Mouse (Mus musculus) myocyte (in vitro differentiated cells): Measurements from ENCODE around the gene Senp3. TPM values are rescaled to one million over a fixed set of nuclear protein-coding genes. Genes with fewer than 3 reads are reported as not detected.
A peak's percentile ranks its signal among the peaks of the same experiment; 100 is the strongest.

Experiments used
- H3K27me3 ChIP-seq: one replicate; pipeline ENCODE4 v1.6.1; 2011; ENCODE audit not compliant: control insufficient read depth, insufficient read depth, insufficient read length
- H3K36me3 ChIP-seq: one replicate; pipeline ENCODE4 v1.6.1; 2011; ENCODE audit not compliant: control insufficient read depth, insufficient read depth
- H3K4me2 ChIP-seq: one replicate; pipeline ENCODE4 v1.6.1; 2011; ENCODE audit warnings: low read depth, control low read depth
- H3K4me3 ChIP-seq: one replicate; pipeline ENCODE4 v1.5.1; 2011; ENCODE audit warnings: mild to moderate bottlenecking, control low read depth, moderate library complexity
- H3K79me2 ChIP-seq: one replicate; pipeline ENCODE4 v1.6.1; 2011; ENCODE audit not compliant: control insufficient read depth, insufficient read depth
- H3ac ChIP-seq: one replicate; pipeline ENCODE4 v1.6.1; 2011; ENCODE audit not compliant: control insufficient read depth, insufficient read length
- CEBPB ChIP-seq: IDR thresholded peaks from 2 replicates; pipeline ENCODE4 v1.6.1; 2011; ENCODE audit warnings: mild to moderate bottlenecking, moderate library complexity; ENCODE audit not compliant: poor library complexity, insufficient read depth, severe bottlenecking
- E2F4 ChIP-seq: IDR thresholded peaks from one replicate; pipeline ENCODE4 v1.6.1; 2011; ENCODE audit warnings: mild to moderate bottlenecking, control low read depth, moderate library complexity; ENCODE audit not compliant: insufficient read depth
- MAX ChIP-seq: IDR thresholded peaks from one replicate; pipeline ENCODE4 v1.6.1; 2011; ENCODE audit warnings: low read depth, mild to moderate bottlenecking, control low read depth
- MYOD1 ChIP-seq, 3 experiments: IDR thresholded peaks; one replicate each; pipeline ENCODE4 v1.6.1; 2011; ENCODE audit warnings: control low read depth in 2 of 3, low read depth in 2 of 3, mild to moderate bottlenecking in 2 of 3, moderate library complexity in 1 of 3; ENCODE audit not compliant: insufficient read length in 2 of 3, control insufficient read depth in 1 of 3
- MYOG ChIP-seq, 3 experiments: IDR thresholded peaks; one replicate each; pipeline ENCODE4 v1.6.1; 2011; ENCODE audit warnings: control low read depth in 2 of 3, low read depth in 2 of 3, mild to moderate bottlenecking in 2 of 3; ENCODE audit not compliant: insufficient read length in 2 of 3, control insufficient read depth in 1 of 3, insufficient read depth in 1 of 3
- POLR2A ChIP-seq: IDR thresholded peaks from one replicate; pipeline ENCODE4 v1.6.1; 2011; ENCODE audit warnings: low read depth, mild to moderate bottlenecking, control low read depth, moderate library complexity; ENCODE audit not compliant: insufficient read length
- POLR2AphosphoS2 ChIP-seq: IDR thresholded peaks from one replicate; pipeline ENCODE4 v1.6.1; 2011; ENCODE audit warnings: low read depth, control low read depth; ENCODE audit not compliant: insufficient read length
- REST ChIP-seq: IDR thresholded peaks from one replicate; pipeline ENCODE4 v1.6.1; 2011; ENCODE audit warnings: mild to moderate bottlenecking, control low read depth, moderate library complexity; ENCODE audit not compliant: insufficient read depth, insufficient read length
- SRF ChIP-seq: IDR thresholded peaks from one replicate; pipeline ENCODE4 v1.6.1; 2011; ENCODE audit warnings: low read depth; ENCODE audit not compliant: control insufficient read depth, insufficient read length
- TCF12 ChIP-seq: IDR thresholded peaks from one replicate; pipeline ENCODE4 v1.6.1; 2011; ENCODE audit warnings: mild to moderate bottlenecking, control low read depth; ENCODE audit not compliant: poor library complexity, insufficient read depth, severe bottlenecking
- TCF3 ChIP-seq: IDR thresholded peaks from one replicate; pipeline ENCODE4 v1.6.1; 2011; ENCODE audit warnings: low read depth, control low read depth; ENCODE audit not compliant: insufficient read length
- USF1 ChIP-seq: IDR thresholded peaks from one replicate; pipeline ENCODE4 v1.6.1; 2011; ENCODE audit warnings: low read depth, mild to moderate bottlenecking, control low read depth, moderate library complexity
- polyA plus RNA-seq: library from polyadenylated mRNA; unstranded; fragments of >200 nt; fragmentation: generic; extraction: Trizol; gene quantifications from one replicate; pipeline ENCODE4 v1.2.1, GENCODE M21; 2012; ENCODE audit warnings: missing spikeins

Gene Senp3
- polyA plus RNA-seq, 1 experiment = 70.5 TPM

GRCm38 (mm10) chr11:69654760-69655159, 27.1 kb downstream of the Senp3 start:
- TF ChIP-seq E2F4 (no peak), POLR2AphosphoS2 (no peak), USF1 (no peak), SRF (no peak), MYOD1 (IDR thresholded peaks at IDR 0.05; ENCODE audit: control insufficient read depth in 1 of 3, insufficient read length in 2 of 3, low read depth in 2 of 3) (no peak), TCF3 (no peak), CEBPB (no peak), MYOG (IDR thresholded peaks at IDR 0.05; ENCODE audit: control insufficient read depth in 1 of 3, insufficient read depth in 1 of 3, insufficient read length in 2 of 3, low read depth in 2 of 3) (no peak), POLR2A (no peak), MAX (no peak), REST (no peak), TCF12 (no peak)
- Histone ChIP-seq H3K27me3 (no peaks in the 10 kb centered on the region), H3K4me3 (no peak overlapping the region), H3ac (no peak overlapping the region), H3K36me3 (peaks cover 14% of the 10 kb centered on the region), H3K79me2 (peaks cover 2% of the 10 kb centered on the region), H3K4me2 (no peak overlapping the region)

GRCm38 (mm10) chr11:69653399-69653798, 28.5 kb downstream of the Senp3 start:
- no peak overlapping the region for H3K4me2 ChIP-seq
- peaks cover 27% of the 10 kb centered on the region for H3K36me3 ChIP-seq
- no peak overlapping the region for H3ac ChIP-seq
- no peak overlapping the region for H3K4me3 ChIP-seq
- no peaks in the 10 kb centered on the region for H3K27me3 ChIP-seq
- TF ChIP-seq POLR2AphosphoS2 = no peak
- no peak for TF ChIP-seq POLR2A
- TF ChIP-seq TCF3 = no peak
- no peak for TF ChIP-seq CEBPB
- no peak for TF ChIP-seq E2F4
- no peak for TF ChIP-seq USF1
- TF ChIP-seq REST = no peak
- TF ChIP-seq MYOD1 (IDR thresholded peaks at IDR 0.05; ENCODE audit: control insufficient read depth in 1 of 3, insufficient read length in 2 of 3, low read depth in 2 of 3) = no peak
- no peak for TF ChIP-seq MYOG (IDR thresholded peaks at IDR 0.05; ENCODE audit: control insufficient read depth in 1 of 3, insufficient read depth in 1 of 3, insufficient read length in 2 of 3, low read depth in 2 of 3)
- no peak for TF ChIP-seq SRF
- H3K79me2 ChIP-seq = no peaks in the 10 kb centered on the region

GRCm38 (mm10) chr11:69645860-69646259, 36.0 kb downstream of the Senp3 start:
- peaks cover 70% of the 10 kb centered on the region for H3K36me3 ChIP-seq
- no peaks in the 10 kb centered on the region for H3K27me3 ChIP-seq
- H3K4me2 ChIP-seq = no peak overlapping the region
- no peak overlapping the region for H3ac ChIP-seq
- H3K4me3 ChIP-seq = no peak overlapping the region
- no peaks in the 10 kb centered on the region for H3K79me2 ChIP-seq
- TF ChIP-seq CEBPB (no peak), MAX (no peak), POLR2A (no peak), POLR2AphosphoS2 (no peak), E2F4 (no peak), TCF3 (no peak), SRF (no peak), MYOG (IDR thresholded peaks at IDR 0.05; ENCODE audit: control insufficient read depth in 1 of 3, insufficient read depth in 1 of 3, insufficient read length in 2 of 3, low read depth in 2 of 3) (no peak), REST (no peak), USF1 (no peak), MYOD1 (IDR thresholded peaks at IDR 0.05; ENCODE audit: control insufficient read depth in 1 of 3, insufficient read length in 2 of 3, low read depth in 2 of 3) (no peak), TCF12 (no peak)

- no peak for TF ChIP-seq MYOD1 (IDR thresholded peaks at IDR 0.05; ENCODE audit: control insufficient read depth in 1 of 3, insufficient read length in 2 of 3, low read depth in 2 of 3)
- TF ChIP-seq REST = no peak
- TF ChIP-seq E2F4 = no peak
- TF ChIP-seq POLR2AphosphoS2 = no peak
- no peak for TF ChIP-seq POLR2A
- TF ChIP-seq MAX = no peak
- TF ChIP-seq TCF12 = no peak
- no peak for TF ChIP-seq MYOG (IDR thresholded peaks at IDR 0.05; ENCODE audit: control insufficient read depth in 1 of 3, insufficient read depth in 1 of 3, insufficient read length in 2 of 3, low read depth in 2 of 3)
- no peak for TF ChIP-seq CEBPB
- TF ChIP-seq TCF3 = no peak
- TF ChIP-seq USF1 = no peak
- no peak for TF ChIP-seq SRF
- Histone ChIP-seq H3ac (no peak overlapping the region), H3K4me3 (no peak overlapping the region), H3K36me3 (peaks cover 15% of the 10 kb centered on the region), H3K4me2 (peak overlapping the region; percentile 95), H3K79me2 (peaks cover 47% of the 10 kb centered on the region), H3K27me3 (no peaks in the 10 kb centered on the region)
These were observed 46.4 kb downstream of the Senp3 start for GRCm38 (mm10) chr11:69635471-69635870.
